Mouse (Mus musculus) urinary bladder, postnatal 10 days (tissue): Measurements from ENCODE around the gene Rhbg.
"Not testable (repeated sequence)": the region's sequence is repeated elsewhere in the genome, so short reads cannot be mapped to it uniquely, and the experiment has no call there.

Experiments used
- DNase-seq: peaks from one replicate; pipeline ENCODE4 v3.0.0; 2022; ENCODE audit warnings: low spot score

Gene Rhbg

DNA sequence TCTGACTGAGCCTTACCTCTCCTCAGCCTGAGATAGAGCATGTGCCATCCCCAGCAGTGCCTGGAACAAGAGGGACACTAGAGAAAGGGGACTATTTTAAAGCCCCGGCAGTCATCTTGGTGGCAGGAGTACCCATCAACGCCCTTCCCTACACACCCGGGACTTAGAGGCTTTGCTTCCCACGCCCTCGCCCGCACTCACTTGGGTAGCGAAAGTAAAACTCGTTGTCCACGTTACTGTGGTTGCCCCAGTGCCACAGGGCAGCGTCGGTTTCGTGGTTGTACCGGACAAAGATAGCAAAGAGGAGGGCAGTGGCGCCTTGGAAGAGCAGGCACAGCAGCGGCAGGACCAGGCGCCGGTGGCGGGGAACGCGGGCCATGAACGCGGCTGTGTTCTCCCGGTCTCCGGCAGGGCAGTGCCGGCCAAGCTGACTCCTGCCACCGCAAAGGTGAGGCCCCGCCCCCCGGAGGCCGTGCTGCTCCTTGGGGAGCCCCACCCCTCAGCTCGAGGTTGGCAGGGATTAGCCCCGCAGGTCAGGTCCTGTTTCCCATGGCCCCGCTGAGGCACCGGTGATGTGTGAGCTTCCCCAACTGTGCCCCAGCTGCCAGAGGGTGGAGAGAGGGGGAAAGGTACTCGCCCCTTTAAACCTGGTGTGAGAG is at the start of gene Rhbg:
Gene Rhbg (minus strand): TSS at position 442 of the 659 bp plus-strand sequence.
- no peak for DNase-seq

DNA sequence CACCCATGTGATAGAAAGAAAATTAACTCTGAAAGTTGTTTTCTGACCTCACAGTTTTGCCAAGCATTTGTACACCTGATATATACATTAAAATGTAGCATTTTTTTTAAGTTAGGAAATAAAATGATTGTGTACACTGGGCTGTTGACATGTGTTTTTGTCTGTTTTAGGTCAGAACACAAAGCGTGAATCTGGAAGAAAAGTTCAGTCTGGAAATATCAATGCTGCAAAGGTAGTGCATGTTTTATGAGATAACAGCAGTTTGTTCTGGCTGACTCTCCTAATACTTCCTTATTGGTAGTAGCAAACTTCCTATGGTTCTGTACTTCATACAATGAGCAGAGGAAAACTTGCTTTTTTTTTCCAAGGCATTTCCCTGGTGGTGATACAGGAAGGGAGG is 44.7 kb upstream of the Rhbg start:
- DNase-seq: no peak

DNA sequence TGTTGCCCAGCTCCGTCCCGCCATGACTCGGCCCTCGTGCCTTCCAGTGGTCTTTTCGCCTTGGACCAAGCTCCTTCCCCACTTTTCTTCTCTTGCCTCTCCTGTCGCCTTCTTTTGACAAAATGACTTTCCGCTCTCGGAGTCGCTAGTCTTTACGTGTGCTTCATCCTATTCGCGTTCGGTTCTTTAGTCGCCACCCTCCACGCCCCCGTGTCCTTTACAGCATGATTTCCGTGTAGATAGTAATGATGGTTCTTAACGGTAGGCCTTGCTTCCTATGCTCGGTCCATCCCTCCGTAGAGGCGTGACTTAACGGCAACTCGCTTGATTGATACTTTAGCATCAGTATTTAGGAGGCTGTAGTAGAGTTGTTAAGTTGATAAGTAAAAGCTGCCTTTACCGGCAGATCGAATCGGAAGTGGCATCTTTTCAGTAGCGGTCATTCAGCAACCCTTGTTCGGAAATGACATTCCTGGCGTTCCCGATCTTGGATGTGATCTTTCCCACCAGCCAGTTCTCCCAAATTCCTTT is 42.9 kb upstream of the Rhbg start:
- DNase-seq: no peak

DNA sequence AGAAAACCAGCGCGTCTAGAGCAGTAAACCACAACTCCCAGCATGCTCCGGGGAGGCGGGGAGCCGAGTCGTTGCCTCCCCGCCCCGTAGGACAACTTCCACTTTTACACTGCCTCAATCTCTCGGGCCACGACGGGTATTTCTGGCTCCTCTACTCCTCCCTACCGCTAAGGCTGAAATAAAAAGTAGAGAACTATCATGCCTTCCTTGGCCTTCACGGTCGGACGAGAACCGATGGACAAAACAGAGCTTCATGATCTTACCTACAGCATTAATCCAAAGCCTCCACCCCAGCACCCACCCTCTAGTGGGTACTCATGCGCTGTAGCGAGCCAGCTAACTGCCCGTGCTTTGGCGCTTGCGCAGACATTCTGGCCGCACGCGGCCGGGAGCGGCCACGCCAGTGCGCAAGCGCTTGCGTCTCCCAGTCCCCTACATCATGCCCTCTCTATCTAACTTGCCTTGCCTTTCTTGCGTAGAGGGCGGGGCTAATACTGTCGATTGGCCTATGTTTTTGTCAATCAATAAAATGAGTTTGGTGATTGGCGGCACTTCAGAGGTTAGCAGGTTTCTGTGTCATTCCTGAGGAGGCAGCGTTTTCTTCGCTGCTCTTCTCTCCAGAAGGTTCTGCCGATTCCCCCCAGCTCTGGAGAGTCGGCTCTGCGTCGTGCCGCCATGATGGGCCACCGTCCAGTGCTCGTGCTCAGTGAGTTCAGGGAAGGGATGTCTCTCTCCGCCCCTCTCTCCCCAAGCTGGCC is 42.2 kb upstream of the Rhbg start, which contains the start of the genes Tsacc and Cct3:
Gene Tsacc (minus strand): TSS at position 439 of the 758 bp plus-strand sequence.
Gene Cct3 (plus strand): TSS at position 556 of the 758 bp plus-strand sequence.
- DNase-seq: peak; percentile 76

DNA sequence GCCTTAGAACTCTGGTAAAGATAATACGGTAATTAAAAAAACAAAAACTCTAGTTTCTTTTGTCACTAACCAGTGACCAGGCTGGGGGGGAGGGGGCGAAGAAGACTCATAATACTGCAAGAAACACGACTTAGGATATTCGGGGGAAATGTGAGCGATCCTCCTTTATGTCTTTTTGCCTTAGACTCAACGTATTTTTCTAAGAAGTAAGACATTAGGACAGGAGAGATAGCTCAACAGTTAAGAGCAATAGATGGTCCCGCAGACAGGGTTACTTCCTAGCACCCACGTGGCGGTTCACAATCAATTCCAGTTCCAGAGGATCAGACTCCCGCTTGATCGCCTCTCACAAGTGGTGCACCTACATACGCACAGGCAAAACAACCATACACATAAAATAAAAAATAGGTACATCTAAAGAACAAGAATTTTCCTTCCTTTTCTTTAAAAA is 41.6 kb upstream of the Rhbg start:
- no peak for DNase-seq

DNA sequence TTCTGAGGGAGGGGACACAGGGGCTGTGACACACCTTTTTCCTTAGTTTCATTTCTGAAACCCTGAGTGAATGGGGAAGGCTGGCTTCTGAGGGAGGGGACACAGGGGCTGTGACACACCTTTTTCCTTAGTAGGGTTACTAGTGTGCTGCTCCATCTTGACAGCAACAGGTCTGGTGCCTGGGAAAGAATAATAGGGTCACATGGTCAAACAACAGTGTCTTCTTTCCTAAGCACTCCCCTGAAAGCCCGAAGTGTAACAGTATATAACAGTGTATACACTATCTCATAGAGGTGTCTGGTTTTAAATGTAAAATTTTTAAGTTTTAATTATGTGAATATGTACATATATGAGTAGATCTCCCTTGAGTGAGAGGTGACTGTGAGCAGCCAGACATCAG is 40.8 kb upstream of the Rhbg start:
- not testable (repeated sequence) for DNase-seq

DNA sequence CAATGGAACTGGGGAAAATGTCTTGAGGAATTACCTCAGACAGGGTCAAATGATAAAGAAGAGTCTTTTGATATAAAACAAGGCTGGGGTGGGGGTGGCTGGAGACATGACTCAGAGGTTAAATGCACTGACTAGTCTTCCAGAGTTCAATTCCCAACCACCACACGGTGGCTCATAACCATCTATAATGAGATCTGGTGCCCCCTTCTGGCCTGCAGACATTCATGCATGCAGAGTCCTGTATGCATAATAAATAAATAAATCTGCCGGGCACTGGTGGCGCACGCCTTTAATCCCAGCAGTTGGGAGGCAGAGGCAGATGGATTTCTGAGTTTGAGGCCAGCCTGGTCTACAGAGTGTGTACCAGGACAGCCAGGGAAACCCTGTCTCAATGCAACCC is 37.5 kb upstream of the Rhbg start:
- DNase-seq: no peak

DNA sequence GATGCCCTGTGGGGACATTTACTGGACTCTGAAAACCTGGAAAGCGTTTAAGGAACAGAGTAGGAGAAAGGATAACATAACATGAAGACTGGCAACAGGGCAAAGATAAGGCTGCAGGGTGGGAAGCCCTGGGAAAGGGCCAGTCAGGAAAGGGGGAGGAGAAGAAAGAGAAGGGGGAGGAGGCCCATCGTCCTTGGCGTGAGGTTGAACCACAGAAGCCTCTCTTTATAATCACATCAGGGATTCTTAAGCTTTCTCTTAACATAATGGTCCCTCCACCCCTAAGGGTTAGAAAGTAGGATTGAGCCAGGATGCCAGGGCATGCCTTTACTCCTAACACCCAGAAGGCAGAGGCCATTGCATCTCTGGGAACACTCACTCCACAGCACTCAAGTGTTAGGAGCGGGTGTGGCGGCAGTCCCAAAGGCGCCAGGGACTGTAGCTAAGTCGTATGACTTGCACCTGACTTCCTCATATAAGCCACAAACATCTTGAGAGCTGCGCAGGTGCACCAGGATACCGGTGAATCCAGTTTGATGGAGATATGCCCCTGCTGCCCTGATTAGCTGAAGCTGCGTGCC is 33.7 kb upstream of the Rhbg start:
- DNase-seq: not testable (repeated sequence)

DNA sequence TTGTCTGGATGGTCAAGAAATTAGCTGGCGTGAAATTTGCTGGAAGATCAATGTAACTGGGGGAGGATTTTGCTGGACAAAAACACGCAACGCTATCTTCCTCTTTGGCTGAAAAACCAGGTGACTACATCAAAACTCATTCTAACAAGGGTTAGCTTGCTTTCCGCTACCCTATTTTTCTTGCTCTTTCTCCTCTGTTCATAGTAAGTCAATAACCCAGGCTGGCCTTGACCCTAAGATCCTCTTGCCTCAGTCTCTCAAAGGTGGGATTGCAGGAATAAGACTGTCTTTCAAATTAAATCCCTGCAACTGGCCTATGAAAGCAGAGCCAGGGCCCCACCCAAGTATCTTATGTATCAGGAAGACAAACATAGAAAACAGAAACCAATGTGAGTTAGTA is 32.6 kb upstream of the Rhbg start, which contains the start of gene Gm38392:
Gene Gm38392 (minus strand): TSS at position 101 of the 400 bp plus-strand sequence.
- no peak for DNase-seq

DNA sequence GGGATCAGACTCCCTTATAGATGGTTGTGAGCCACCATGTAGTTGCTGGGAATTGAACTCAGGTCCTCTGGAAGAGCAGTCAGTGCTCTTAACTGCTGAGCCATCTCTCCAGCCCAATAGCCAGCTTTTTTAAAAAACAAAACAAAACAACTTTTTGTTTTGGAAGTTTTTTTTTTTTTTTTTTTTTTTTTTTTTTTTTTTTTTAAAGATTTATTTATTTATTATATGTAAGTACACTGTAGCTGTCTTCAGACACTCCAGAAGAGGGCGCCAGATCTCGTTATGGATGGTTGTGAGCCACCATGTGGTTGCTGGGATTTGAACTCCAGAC is 31.0 kb upstream of the Rhbg start:
- not testable (repeated sequence) for DNase-seq

DNA sequence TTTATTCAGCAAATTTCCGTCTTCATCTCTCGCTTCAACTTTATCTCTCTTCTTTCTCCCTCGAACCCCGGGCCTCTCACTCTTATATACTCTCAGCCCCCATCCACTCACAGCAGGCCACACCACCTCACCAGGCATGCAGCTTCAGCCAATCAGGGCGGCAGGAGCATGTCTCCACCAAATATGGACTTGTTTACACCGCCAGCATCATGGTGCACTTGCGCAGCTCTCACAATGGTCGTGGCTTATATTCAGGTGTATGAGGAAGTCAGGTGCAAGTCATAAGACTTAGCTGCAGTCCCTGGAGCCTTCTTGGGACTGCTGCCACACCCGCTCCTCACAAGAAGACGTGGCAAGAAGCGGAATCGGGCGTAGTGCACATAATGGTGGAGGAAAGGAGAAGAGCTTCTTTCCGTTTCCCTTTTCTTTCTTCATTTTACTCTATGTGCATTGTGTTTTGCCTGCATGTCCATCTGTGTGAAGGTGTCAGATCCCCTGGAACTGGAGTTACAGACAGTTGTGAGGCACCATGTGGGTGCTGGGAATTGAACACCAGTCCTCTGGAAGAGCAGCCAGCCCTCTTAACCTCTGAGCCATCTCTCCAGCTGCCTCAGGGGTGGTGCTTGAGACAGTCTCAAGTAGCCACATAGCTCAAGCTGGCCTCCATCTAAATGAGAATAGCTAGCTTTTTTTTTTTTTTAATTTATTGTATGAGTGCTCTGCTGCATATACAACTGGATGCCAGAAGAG is 30.5 kb upstream of the Rhbg start:
- DNase-seq: not testable (repeated sequence)

DNA sequence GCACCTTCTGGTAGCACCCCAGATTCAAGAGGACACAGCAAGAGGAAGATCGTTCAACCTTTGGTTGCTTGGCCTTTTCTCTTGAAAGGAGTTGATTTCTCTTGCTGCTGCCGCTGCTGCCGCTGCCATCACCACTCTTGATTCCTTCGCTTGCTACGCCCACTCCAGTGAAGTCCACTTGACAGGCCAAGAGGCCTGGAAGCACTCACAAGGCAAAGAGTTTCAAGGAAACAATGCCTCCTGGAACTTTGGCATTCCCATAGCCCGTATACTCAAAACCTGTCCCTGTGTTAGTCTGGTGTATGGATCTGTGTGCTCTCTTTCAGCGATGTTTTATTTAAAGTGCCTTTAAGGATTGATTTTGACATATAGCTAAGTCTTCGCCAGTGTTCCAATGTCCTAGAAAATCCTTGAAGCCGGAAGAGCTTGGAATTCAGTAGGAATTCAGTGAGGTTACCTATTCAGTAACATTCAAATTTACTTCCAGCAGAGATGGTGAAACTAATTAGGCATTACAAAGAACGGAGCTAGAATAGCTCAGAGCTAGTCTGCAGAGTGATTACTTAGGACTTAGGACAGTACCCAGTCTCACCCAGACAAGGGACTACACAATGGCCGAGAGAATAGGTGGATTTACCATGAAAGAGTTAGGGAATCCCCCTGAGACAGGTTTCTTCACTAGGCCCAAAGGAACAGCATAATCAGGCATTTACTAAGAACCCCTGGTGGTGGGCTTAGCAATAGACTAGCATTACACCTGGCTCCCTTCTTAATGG is 26.8 kb upstream of the Rhbg start:
- not testable (repeated sequence) for DNase-seq

DNA sequence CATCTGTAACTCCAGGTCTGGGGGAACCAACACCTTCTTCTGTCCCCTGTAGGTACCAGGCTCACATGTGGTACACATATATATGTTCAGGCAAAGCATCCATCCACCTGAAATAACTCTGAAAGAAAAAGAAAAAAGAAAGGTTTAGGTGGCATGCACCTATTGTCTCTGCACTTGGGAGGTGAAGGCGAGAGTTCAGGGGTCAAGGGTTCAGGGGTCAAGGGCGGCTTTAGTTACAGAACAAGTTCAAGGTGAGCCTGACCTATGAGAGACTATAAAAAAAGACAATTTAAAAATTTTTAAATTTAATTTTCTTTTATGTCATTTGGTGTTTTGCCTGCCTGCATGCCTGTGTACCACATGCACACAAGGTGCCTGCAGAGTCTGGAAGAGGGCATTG is 25.5 kb upstream of the Rhbg start:
- no peak for DNase-seq

DNA sequence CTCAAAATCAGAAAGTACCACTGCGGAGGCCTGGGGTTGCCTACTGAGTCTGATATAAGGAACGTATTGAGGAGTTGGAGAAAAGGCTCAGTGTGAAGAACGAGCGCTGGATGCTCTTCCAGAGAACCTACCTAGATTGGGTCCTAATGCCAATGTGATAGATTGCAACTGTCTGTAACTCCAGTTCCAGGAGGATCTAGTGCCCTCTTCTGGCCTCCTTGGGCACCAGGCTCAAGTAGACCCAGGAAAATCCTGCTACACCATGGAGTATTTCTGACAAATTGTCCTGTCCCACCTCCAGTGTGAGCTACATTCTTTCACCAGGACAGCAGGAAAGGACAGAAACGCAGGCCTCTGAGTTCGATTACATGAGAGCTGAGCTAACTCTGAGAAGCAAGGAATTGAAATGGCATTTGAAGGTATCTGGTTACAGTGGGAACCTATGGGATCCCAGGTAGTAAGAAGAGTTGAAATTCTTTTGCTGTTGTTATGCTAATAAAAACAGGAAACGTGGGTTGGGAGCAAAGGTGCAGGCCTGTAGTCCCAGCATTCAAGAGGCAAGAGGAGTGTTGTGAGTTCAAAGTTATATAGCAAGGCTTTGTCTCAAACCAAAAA is 22.1 kb upstream of the Rhbg start:
- DNase-seq: no peak

DNA sequence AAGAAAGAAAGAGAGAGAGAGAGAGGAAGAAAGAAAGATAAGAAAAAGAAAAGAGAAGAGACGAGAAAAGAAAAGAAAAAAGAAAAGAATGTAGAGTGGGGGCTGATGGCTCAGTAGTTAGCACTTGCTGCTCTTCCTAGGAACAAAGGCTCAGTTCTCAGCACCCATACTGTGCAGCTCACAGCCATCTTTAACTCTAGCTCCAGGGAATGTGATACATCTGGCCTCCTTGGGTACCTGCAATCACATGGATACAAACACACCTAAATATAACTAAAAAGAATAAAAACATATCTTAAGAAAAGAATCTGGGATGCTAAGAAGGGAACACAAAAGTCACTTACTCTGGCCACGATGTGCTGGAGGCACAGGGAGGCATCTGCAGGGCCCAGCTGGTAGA is 21.6 kb upstream of the Rhbg start:
- DNase-seq: no peak

DNA sequence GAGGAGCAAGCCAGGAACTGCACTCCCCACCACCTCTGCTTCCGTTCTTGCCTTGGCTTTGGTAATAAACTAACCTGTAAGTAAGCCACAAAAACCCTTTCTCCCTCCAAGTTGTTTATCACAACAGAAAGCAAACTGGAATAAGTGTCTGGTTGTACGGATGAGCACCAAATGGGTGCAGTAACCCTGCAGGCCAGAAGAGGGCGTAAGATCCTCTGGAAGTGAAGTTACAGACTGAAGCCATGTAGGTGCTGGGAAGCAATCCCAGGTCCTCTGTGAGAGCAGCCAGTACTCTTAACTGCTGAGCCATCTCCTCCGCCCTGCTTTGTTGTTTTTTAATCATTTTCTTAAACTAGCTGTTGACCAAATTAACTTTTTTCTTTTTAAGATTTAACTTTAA is 19.5 kb upstream of the Rhbg start:
- DNase-seq: no peak

DNA sequence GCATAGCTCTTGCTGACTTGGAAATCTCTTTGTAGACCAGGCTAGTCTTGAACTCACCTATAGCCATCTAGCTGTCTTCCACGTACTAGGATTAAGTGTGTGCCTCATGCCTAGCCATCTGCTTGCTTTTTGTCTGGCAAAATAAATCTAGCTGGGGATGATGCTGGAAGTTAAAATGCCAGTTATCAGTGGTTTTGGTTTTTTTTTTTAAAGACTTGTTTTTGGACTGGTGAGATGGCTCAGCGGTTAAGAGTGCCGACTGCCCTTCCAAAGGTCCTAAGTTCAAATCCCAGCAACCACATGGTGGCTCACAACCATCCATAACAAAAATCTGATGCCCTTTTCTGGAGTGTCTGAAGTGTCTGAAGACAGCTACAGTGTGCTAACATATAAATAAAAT is 17.4 kb upstream of the Rhbg start:
- no peak for DNase-seq

DNA sequence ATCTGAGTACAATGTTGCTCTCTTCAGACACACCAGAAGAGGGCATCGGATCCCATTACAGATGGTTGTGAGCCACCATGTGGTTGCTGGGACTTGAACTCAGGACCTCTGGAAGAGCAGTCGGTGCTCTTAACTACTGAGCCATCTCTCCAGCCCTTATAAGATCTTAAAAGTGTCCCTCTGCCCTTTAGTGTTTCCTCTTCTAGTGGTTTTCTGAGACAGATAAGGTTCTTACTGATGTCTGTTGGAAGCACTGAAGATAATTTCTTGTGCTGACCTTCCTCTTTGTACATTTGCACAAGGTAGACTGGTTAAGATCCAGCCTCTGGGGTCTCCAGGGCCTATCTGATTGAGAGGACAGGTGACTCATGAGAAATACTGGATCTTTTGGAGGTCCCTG is 16.8 kb upstream of the Rhbg start:
- not testable (repeated sequence) for DNase-seq

DNA sequence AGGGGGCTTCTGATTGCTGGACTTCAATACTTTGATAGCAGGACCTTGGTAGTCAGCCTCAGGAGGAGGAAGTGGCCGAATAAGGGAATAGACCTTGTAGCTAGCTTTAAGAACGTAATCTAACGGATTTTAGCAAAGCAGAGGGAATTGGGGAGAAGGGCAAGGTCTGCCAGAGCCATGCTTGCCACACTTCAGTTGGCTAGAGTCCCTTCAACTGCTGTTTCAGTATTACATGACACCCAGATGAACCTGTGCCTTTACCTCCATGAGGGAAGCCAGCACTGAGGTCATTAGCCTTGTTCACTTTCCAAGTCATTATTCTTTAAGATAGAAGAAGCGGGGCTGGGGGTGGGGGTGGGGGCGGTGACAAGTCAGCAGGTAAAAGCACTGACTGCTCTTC is 14.5 kb upstream of the Rhbg start:
- no peak for DNase-seq

DNA sequence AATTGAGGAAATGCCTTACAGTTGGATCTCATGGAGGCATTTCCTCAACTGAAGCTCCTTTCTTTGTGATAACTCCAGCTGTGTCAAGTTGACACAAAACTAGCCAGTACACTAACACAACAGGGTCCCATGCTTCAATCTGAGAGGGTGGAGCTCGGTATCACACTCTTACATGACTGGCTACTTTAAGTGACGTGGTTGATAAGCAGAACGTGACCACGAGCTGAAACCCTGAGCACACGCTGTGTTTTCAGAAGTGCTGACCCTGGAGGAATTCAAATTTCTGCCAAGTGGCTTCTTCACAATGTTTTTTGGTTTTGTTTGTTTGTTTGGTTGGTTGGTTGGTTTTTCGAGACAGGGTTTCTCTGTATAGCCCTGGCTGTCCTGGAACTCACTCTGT is 13.5 kb upstream of the Rhbg start:
- DNase-seq: not testable (repeated sequence)

DNA sequence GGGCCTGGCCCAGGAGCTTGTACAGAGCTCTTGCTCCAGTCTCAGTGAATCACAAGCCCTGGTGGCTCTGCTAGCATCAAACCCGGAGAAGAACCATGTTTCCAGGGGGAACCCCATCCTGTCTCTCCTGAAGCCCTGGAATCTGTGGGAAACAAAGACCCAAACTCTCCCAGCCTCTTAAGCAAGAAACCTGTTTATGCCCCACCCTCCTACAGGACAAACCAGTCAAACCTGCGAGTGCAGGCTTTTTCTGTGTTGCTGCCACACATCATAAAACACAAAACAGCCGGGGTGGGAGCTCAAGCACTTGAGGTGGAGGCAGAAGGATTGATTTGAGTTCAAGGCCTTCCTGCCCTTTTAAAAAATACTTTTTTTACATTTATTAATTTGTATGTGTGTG is 7.8 kb upstream of the Rhbg start:
- DNase-seq: no peak
